Mouse (Mus musculus): ENCODE data around the gene Ntm. TPM values are rescaled to one million over a fixed set of nuclear protein-coding genes. Genes with fewer than 3 reads are reported as not detected.

Gene Ntm
- polyA plus RNA-seq, 1 experiment from 2014 or later = not detected

DNA sequence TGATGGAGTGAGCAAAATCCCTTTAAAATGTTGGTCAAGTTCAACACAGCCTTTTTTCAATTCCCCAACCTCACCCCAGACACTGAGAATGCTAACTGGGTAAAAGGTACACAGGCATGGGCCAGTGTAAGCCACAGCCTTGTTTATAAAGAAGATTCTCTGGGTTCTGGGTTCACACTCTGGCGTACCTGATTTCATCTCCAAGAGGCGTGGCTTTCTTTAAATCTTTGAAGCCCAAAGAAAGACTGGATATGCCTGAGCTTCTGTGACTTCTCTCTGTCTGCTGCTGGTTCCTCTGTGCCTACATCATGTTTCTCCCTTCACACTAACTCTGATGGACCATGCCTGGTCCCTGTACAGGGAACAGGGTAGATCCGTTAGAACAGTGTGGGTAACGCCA is 549.8 kb downstream of the Ntm start:
- H3K36me3 ChIP-seq (ENCODE audit: inconsistent target) = no peaks in the 10 kb centered on the region
- no peak overlapping the region for H3K27ac ChIP-seq
- no peaks in the 10 kb centered on the region for H3K79me2 ChIP-seq (ENCODE audit: inconsistent target)
- 63% methylated on average over 4 of the region's 4 CpGs for WGBS (ENCODE audit: missing documents)
- H3K4me3 ChIP-seq (ENCODE audit: inconsistent target) = no peak overlapping the region

DNA sequence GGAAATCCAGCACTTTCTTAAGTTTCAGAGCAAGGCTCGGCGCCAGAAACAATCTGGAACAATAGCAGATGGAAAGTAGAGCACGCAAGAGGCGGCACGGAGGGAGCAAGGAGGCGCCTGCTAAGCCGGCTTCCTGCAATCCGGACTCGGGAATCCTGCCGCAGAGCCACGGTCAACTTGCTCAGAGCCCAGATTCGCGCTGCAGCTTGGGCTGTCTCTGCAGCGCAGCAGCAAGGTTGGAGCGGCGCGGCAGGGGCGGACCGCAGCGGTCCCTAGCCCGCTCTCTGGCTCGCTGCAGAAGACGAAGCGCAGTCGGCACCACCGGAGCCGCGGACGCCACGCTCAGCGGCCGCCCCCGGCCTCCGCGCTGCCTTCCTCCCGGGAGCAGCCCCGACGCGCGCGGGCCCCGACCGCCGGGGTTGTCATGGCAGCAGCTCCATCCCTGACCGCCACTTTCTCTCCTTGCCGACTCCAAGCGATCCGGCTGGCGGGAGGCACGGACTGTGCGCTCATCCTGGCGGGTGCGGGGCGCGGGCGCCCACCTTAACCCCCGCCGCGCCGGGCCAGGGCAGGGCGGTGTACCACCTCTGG is 550.7 kb downstream of the Ntm start:
- WGBS (ENCODE audit: missing documents) = 2% methylated on average over 61 of the region's 61 CpGs
- Histone ChIP-seq H3K4me3 (ENCODE audit: inconsistent target) (no peak overlapping the region), H3K36me3 (ENCODE audit: inconsistent target) (no peaks in the 10 kb centered on the region), H3K79me2 (ENCODE audit: inconsistent target) (no peaks in the 10 kb centered on the region), H3K27ac (no peak overlapping the region)

DNA sequence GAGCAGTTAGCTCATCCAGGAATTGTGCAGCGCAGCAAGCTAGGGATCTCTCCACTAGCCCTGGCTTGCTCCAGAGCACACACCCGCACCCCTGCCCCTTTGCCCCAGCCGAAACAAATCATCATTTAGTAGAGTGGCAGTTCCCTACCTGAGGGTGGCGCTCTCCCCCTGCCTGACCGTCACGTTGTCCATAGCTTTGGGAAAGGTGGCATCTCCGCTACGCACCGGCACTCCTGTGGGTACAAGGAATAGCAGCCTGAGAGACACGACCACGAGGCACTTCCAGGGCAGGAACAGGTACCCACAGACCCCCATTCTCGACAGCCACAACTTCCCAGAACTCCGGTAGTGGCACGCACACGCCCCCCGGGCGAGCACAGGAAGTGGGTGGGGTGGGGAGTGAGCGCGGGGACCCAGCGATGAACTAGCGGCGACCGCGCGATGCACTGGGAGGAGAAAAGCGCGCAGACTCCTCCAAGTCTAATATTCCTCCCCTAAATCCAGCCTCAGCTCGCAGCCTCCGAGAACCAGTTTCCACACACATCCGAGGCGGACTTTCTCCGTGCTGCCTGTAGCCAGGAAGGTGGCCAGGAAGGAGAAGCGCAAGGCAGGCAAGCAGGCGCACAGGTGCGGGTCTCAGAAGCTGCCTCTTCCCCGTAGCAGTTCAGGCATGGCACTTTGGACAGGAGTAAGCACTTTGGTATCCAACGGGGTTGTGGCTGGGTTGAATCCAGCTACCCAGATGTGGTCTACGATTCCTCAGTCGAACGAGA is 551.3 kb downstream of the Ntm start:
- Histone ChIP-seq H3K27ac (no peak overlapping the region), H3K36me3 (ENCODE audit: inconsistent target) (no peaks in the 10 kb centered on the region), H3K79me2 (ENCODE audit: inconsistent target) (no peaks in the 10 kb centered on the region), H3K4me3 (ENCODE audit: inconsistent target) (no peak overlapping the region)
- WGBS (ENCODE audit: missing documents) = 6% methylated on average over 34 of the region's 40 CpGs

DNA sequence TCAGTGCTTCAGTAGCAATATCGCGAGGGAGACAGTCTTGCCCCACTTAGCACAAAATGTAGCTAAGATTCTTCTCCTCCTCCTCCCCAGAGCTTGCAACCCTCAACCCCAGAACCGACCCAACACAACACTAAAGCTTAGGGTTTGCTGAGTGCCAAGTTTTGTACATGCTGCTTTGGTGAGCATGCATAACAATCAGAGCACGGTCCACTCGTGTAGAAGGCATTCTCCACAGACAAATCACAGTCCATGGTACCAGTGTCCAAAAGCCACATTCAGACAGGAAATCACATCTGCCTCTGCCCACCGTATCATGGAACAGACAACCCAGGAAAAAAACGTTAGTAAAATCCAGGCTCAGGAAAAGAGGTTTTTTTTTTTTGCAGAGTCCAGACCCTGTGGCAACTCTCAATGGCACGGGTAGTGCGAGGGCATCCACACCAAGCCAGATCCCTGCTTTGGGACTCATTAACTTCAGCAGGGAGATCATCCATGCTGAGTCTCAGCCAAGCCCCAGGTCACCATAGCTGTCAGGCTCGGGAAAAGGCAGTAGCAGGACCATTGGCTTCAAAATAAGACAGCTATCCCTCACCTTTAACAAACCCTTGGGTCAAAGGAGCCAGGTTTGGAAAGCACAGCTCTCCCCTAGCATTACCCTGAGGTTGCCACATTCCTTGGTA is 552.1 kb downstream of the Ntm start:
- H3K27ac ChIP-seq = no peak overlapping the region
- 71% methylated on average over 10 of the region's 10 CpGs for WGBS (ENCODE audit: missing documents)
- H3K4me3 ChIP-seq (ENCODE audit: inconsistent target) = no peak overlapping the region
- H3K79me2 ChIP-seq (ENCODE audit: inconsistent target) = no peaks in the 10 kb centered on the region
- no peaks in the 10 kb centered on the region for H3K36me3 ChIP-seq (ENCODE audit: inconsistent target)

DNA sequence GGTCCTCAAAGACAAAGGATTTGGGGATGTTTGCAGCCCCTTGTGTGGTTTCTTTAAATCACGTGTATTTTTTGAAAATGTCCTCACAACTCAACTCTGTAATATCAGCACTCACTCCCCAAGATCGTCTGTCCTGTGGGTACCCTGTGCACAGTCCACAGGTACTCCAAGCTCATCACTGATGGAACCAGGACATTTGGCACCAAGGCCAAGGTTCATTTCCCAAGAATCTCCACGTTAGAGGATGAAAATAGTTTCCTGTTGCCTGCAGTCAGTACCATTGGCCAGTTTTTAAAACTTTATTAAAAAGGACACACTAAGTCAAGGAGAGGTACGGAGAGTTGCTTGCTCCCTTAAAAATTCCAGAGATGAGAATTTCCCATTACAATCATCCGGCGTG is 552.7 kb downstream of the Ntm start:
- WGBS (ENCODE audit: missing documents) = 78% methylated on average over 6 of the region's 6 CpGs
- no peaks in the 10 kb centered on the region for H3K79me2 ChIP-seq (ENCODE audit: inconsistent target)
- no peak overlapping the region for H3K27ac ChIP-seq
- no peaks in the 10 kb centered on the region for H3K36me3 ChIP-seq (ENCODE audit: inconsistent target)
- H3K4me3 ChIP-seq (ENCODE audit: inconsistent target) = no peak overlapping the region

DNA sequence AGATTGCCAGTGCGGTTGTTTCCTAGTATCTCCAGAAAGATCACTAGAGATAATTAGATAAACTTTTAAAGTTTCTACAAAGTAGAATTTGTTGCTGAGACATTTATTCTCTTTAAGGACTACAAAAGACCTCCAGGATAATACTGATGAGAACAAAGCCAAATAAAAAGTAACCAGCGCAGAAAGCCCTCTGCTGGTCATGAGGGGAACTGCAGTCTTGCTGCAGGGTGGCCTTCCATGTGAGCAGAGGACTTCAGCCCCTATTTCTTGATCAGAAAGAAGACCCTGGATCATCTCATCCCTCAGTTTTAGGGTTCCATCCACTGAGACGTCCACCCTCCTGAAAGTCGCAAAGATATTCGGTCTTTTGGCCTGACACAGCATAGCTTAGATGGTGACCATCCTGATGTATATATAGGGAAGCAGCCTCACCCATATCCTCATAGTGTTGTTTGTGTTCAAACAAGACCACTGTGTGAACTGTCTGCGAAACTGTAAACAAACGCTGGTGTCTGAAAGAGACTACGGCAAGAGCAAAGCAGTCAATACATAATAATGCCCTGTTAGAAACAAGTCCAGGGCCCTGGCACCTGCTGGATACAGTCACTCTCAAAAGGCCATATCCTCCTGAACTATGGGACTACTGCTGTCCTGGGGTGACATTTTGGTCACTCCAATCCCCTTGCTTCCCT is 553.6 kb downstream of the Ntm start:
- Histone ChIP-seq H3K36me3 (ENCODE audit: inconsistent target) (no peaks in the 10 kb centered on the region), H3K4me3 (ENCODE audit: inconsistent target) (no peak overlapping the region), H3K79me2 (ENCODE audit: inconsistent target) (no peaks in the 10 kb centered on the region), H3K27ac (no peak overlapping the region)
- 58% methylated on average over 8 of the region's 8 CpGs for WGBS (ENCODE audit: missing documents)

DNA sequence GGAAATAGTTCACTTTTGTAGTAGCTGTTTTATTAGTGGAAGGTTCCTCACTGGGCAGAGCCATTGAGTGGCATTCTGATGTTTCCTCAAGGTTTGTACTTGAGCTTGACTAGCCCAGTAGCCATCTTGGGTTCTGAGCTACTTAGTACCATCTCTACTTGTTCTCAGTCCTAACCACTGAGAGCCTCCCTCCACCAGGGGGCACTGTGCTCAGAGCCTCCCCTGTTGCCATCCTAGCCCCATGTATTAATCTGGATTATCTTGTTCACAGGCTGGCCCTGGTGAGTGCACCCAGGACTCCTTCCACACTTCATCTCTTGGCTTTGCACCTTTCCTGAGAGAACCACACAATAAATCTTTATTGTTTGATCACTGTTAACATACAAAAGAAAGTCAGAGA is 555.0 kb downstream of the Ntm start:
- no peaks in the 10 kb centered on the region for H3K79me2 ChIP-seq (ENCODE audit: inconsistent target)

DNA sequence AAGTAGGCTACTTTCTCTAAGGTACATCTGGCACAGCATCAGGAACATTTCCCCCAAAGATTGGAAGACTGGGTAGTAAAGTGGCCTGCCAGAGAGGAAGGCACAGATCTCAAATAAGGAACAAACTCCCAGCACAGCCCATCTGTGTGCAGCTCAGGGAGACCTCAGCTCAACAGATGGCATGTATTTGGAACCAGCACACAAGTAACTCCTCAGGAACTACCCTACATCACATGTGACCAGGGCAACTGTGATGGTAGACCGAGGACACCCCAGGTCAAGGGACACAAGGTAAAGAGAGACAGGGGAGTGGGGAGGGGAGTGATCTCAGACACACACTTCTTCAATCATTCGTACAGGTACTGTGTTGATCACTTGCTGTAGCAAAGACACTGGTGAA is 556.0 kb downstream of the Ntm start:
- 90% methylated on average over 2 of the region's 2 CpGs for WGBS (ENCODE audit: missing documents)
- no peaks in the 10 kb centered on the region for H3K79me2 ChIP-seq (ENCODE audit: inconsistent target)
- H3K36me3 ChIP-seq (ENCODE audit: inconsistent target) = no peaks in the 10 kb centered on the region
- no peak overlapping the region for H3K27ac ChIP-seq
- no peak overlapping the region for H3K4me3 ChIP-seq (ENCODE audit: inconsistent target)

More for the DNA sequence above, 555.0 kb downstream of the Ntm start:
- Histone ChIP-seq H3K27ac (no peak overlapping the region), H3K4me3 (ENCODE audit: inconsistent target) (no peak overlapping the region), H3K36me3 (ENCODE audit: inconsistent target) (no peaks in the 10 kb centered on the region)

DNA sequence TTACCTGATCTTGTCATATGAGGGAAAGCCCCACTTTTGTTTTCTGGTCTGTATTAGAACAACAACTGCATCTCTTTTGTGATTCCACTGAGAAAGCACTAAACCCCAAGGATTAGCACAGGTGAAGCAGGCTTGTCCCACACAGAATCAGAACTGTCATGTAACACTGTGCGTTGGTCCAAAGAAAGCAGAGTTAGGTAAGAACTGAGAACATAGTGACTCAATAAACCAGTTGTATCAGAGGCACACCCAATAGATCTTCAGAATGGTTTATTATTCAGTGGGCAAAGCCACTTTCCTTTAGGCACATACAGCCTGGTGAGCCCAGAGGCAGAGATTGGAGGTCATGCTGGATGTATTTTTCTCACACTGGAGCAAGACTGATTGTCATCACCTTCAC is 556.9 kb downstream of the Ntm start:
- WGBS (ENCODE audit: missing documents) = 100% methylated on average over 1 of the region's 1 CpGs
- Histone ChIP-seq H3K27ac (no peak overlapping the region), H3K36me3 (ENCODE audit: inconsistent target) (no peaks in the 10 kb centered on the region), H3K79me2 (ENCODE audit: inconsistent target) (no peaks in the 10 kb centered on the region), H3K4me3 (ENCODE audit: inconsistent target) (no peak overlapping the region)

DNA sequence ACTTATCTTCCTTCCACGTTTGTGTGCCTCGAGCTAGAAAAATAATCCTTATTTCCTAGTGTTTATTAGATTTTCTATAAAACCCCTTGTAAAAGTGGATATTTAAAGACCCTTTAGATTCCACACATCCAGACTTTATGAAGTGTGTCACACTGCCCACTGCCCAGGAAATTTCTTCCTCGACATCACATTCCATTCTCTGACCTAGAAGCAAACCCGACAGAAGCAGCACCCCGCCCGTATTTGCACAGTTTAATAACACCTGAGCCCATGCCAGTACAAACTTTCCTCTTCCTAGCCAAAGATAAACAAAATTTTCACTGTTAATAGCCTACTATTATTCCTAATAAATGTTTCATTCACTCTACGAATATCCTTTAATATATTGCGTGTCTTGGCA is 562.8 kb downstream of the Ntm start:
- H3K27ac ChIP-seq = no peak overlapping the region
- whole genome bisulfite sequencing (ENCODE audit: missing documents) = 85% methylated on average over 8 of the region's 8 CpGs
- no peaks in the 10 kb centered on the region for H3K36me3 ChIP-seq (ENCODE audit: inconsistent target)
- H3K79me2 ChIP-seq (ENCODE audit: inconsistent target) = no peaks in the 10 kb centered on the region
- H3K4me3 ChIP-seq (ENCODE audit: inconsistent target) = no peak overlapping the region

DNA sequence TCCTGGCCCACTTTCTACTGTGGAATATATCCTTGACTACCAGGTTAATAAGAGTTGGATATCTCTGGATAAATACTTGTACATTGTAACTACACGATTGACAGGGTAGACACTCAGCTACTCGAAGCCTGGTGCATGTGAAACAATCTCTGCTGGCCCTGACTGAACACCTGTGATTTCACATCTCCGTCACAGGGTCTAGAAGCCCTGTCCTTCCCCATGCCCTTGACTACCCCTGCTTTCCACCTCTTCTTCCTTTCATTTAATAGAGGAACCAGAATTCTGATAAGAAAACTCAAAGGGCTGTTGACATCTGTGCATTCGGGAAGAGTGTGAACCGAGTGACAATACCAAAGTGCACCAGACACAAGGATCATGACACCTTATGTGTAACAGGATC is 566.8 kb downstream of the Ntm start:
- H3K27ac ChIP-seq = no peak overlapping the region
- no peaks in the 10 kb centered on the region for H3K79me2 ChIP-seq (ENCODE audit: inconsistent target)
- WGBS (ENCODE audit: missing documents) = 87% methylated on average over 5 of the region's 5 CpGs
- H3K36me3 ChIP-seq (ENCODE audit: inconsistent target) = no peaks in the 10 kb centered on the region
- no peak overlapping the region for H3K4me3 ChIP-seq (ENCODE audit: inconsistent target)

DNA sequence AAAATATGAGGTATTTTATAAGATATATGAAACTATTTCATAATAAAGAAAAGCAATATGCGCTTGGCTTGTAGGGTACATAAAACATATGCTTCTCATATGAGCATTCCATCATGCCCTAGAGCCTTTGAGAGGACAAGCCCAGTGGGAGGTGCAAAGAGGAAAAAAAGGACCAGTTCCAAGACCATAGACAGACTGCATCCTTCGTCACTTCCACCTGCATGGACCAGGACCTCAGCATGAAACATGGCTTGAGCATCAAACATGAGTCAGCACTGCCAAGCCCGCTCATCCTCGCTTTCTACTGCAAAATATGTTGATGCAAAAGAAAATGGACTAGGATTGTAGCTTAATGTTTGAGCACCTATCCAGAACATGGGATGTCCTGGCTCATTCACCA is 569.8 kb downstream of the Ntm start:
- 86% methylated on average over 4 of the region's 4 CpGs for WGBS (ENCODE audit: missing documents)
- H3K79me2 ChIP-seq (ENCODE audit: inconsistent target) = no peaks in the 10 kb centered on the region

DNA sequence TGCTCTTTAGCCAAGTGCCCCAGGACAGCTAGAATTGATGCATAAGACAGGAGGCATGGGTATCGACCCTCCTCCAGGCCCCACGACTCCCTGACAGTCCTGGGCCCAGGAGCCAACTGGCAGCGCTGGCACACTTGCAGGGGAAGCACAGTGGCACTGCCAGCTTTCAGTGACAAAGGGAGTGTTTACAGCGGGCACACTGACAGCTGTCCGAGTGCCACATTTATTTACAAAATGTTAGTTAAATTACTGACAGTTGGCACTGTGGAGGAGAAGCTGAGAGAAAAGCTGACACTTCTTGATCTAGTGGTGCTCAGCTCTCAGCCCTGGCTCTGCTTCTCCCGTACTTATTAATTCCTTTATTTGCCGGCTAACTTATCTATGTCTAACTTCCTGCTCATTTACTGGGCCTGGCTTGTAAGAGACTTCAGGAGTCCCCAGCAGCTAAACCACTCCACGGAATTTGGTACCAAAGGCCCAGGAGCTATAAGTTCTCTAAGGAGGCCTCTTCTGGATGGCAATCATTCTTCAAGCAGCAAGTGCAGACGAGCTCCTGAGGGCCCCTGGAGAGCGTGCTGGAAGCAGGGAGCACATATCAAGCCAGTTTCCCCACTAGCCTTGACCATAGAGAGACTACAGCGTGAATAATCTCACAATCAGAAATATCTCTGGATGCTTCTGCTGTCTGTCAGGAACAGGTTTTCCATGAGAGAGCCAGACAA is 572.0 kb downstream of the Ntm start:
- no peaks in the 10 kb centered on the region for H3K36me3 ChIP-seq (ENCODE audit: inconsistent target)
- no peaks in the 10 kb centered on the region for H3K79me2 ChIP-seq (ENCODE audit: inconsistent target)
- H3K27ac ChIP-seq = no peak overlapping the region
- no peak overlapping the region for H3K4me3 ChIP-seq (ENCODE audit: inconsistent target)
- WGBS (ENCODE audit: missing documents) = 74% methylated on average over 11 of the region's 11 CpGs

More for the DNA sequence above, 569.8 kb downstream of the Ntm start:
- Histone ChIP-seq H3K36me3 (ENCODE audit: inconsistent target) (no peaks in the 10 kb centered on the region), H3K4me3 (ENCODE audit: inconsistent target) (no peak overlapping the region), H3K27ac (no peak overlapping the region)

DNA sequence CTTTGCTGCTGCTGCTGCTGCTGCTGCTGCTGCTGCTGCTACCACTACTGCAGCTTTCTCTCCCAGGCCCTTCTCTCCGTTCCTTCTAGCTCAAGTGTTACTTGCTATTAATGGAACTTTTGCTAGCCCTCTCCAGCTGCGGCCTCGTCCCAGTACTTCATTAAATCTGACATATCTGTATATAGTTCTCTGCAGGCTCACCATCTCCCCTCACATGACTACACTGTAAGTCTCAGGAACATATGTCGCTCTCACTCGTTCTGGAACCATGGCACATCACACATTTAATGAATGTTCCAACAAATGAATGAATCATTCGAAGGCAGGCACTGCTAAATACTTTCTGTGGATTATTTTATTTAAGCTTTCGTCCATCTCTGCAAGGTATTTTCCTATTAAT is 573.7 kb downstream of the Ntm start:
- Histone ChIP-seq H3K4me3 (ENCODE audit: inconsistent target) (no peak overlapping the region), H3K27ac (no peak overlapping the region), H3K79me2 (ENCODE audit: inconsistent target) (no peaks in the 10 kb centered on the region), H3K36me3 (ENCODE audit: inconsistent target) (no peaks in the 10 kb centered on the region)
- WGBS (ENCODE audit: missing documents) = 93% methylated on average over 7 of the region's 7 CpGs
